Comparison of ENCODE assay signal across 8 mouse cellular contexts in the genomic region with DNA sequence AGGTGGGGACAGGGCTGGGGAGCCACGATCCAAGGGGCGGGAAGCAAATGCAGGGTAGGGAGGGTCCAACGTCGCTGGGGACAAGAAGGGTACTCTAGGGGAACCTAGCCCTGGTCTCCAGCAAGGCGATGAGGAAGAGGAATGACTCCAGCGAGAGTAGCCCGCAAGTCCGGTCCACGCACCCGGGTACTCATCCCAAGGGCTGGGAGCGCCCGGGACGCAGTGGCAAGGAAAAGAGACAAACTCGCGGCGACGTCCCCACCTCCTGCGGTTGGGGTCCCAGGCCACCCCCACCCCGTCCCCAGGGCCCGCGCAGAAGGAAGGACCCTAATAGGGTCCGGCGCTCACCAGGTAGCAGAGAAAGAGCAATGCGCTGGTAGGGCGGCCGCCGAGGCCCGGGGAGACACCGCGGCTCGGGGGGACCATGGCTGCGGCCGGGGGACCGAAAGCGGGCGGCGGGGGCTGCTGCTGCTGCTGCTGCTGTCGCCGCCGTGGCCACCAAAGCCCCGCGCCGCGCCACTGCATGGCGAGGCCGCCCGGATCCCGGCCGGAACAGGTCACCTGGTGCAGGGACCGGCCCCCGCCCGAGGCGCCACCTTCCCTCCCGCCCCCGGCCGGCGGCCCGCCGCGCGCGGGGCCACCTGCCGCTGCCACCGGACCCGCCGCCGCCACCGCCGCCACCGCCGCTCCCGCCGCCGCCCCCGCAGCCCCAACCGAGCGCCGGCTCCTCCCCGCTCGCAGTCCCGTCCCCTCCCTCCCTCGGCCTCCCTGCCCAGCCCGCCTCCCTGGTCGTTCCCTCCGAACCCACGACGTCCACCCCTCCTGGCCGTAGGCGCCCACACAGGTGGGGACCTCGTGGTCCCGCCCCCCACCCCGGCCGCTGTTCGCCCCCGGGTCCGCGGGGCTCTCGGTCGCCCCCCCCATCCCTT. TPM values are rescaled to one million over a fixed set of nuclear protein-coding genes. Genes with fewer than 3 reads are reported as not detected.
DNase-seq lines count a peak whose midpoint lies in the region; ATAC-seq lines count a peak whose summit lies in the region.

No protein-coding gene starts in this region.

- H3K27ac ChIP-seq in heart, embryonic 12.5 days (ENCODE audit: poor library complexity, severe bottlenecking): no peak overlapping the region
- no peak overlapping the region for H3K27ac ChIP-seq in embryonic facial prominence, embryonic 11.5 days (replicated peaks; ENCODE audit: low read depth, low read length)
- H3K27ac ChIP-seq in hindbrain, embryonic 11.5 days (ENCODE audit: low read depth, low read length): no peak overlapping the region
- H3K27ac ChIP-seq in liver, embryonic 13.5 days: no peak overlapping the region
- H3K27ac ChIP-seq in neural tube, embryonic 13.5 days (replicated peaks): peak overlapping the region; percentile 73

- ATAC-seq in heart, embryonic 12.5 days (ENCODE audit: insufficient number of reproducible peaks, low FRiP score): peak; percentile 45; the same call in 1 of the 2 replicates
- ATAC-seq in embryonic facial prominence, embryonic 11.5 days (replicated peaks; ENCODE audit: insufficient number of reproducible peaks, low FRiP score, low TSS enrichment, low read depth): no peak; the same call in 1 of the 2 replicates
- ATAC-seq in hindbrain, embryonic 11.5 days (ENCODE audit: low FRiP score): peak; percentile 34
- no peak for ATAC-seq in liver, embryonic 13.5 days (ENCODE audit: low read depth)
- peak; percentile 41 for ATAC-seq in neural tube, embryonic 13.5 days (ENCODE audit: low read depth)

- no peaks in the 10 kb centered on the region for H3K9me3 ChIP-seq in heart, embryonic 12.5 days (replicated peaks)
- no peaks in the 10 kb centered on the region for H3K9me3 ChIP-seq in embryonic facial prominence, embryonic 11.5 days (replicated peaks; ENCODE audit: control insufficient read depth, low read length)
- H3K9me3 ChIP-seq in hindbrain, embryonic 11.5 days (ENCODE audit: control insufficient read depth, low read length): no peaks in the 10 kb centered on the region
- no peaks in the 10 kb centered on the region for H3K9me3 ChIP-seq in liver, embryonic 13.5 days (replicated peaks)
- no peaks in the 10 kb centered on the region for H3K9me3 ChIP-seq in neural tube, embryonic 13.5 days

- WGBS in heart, embryonic 12.5 days: 1% methylated on average over 63 of the region's 99 CpGs
- under 1% methylated on average over 29 of the region's 99 CpGs for WGBS in embryonic facial prominence, embryonic 11.5 days
- 0% methylated on average over 19 of the region's 99 CpGs for WGBS in hindbrain, embryonic 11.5 days
- WGBS in liver, embryonic 13.5 days (ENCODE audit: insufficient replicate concordance): 1% methylated on average over 37 of the region's 99 CpGs
- WGBS in neural tube, embryonic 13.5 days: under 1% methylated on average over 71 of the region's 99 CpGs

- no peaks in the 10 kb centered on the region for H3K36me3 ChIP-seq in heart, embryonic 12.5 days
- no peaks in the 10 kb centered on the region for H3K36me3 ChIP-seq in embryonic facial prominence, embryonic 11.5 days (replicated peaks; ENCODE audit: control insufficient read depth, insufficient read depth, low read depth, low read length)
- H3K36me3 ChIP-seq in hindbrain, embryonic 11.5 days (ENCODE audit: control insufficient read depth, insufficient read depth, low read length): no peaks in the 10 kb centered on the region
- no peaks in the 10 kb centered on the region for H3K36me3 ChIP-seq in liver, embryonic 13.5 days
- no peaks in the 10 kb centered on the region for H3K36me3 ChIP-seq in neural tube, embryonic 13.5 days

- intact Hi-C loops in heart, postnatal 25 days (cut with DNase I): no loop called here

- DNase-seq in heart, postnatal 25 days (ENCODE audit: low spot score): no peak
- DNase-seq in adrenal gland, adult 2 months: peak; percentile 59
- peak; percentile 26 for DNase-seq in embryonic facial prominence, embryonic 11.5 days (ENCODE audit: low spot score)
- peak; percentile 59 for DNase-seq in hindbrain, embryonic 11.5 days (ENCODE audit: low spot score)
- no peak for DNase-seq in liver, embryonic 13.5 days
- DNase-seq in spleen, postnatal 14 days (ENCODE audit: low spot score in 2 of 2): no peak

- peaks cover 45% of the 10 kb centered on the region for H3K27me3 ChIP-seq in heart, embryonic 12.5 days (replicated peaks)
- H3K27me3 ChIP-seq in embryonic facial prominence, embryonic 11.5 days (ENCODE audit: control insufficient read depth, insufficient read depth, low read length): peaks cover 26% of the 10 kb centered on the region
- H3K27me3 ChIP-seq in hindbrain, embryonic 11.5 days (ENCODE audit: control insufficient read depth, insufficient read depth, low read length): peaks cover 11% of the 10 kb centered on the region; the same call in 1 of the 2 replicates
- peaks cover 69% of the 10 kb centered on the region for H3K27me3 ChIP-seq in liver, embryonic 13.5 days
- peaks cover 20% of the 10 kb centered on the region for H3K27me3 ChIP-seq in neural tube, embryonic 13.5 days

- H3K4me3 ChIP-seq in heart, embryonic 12.5 days: peak overlapping the region; percentile 84
- H3K4me3 ChIP-seq in embryonic facial prominence, embryonic 11.5 days (ENCODE audit: low read depth, low read length): peak overlapping the region; percentile 49
- H3K4me3 ChIP-seq in hindbrain, embryonic 11.5 days (ENCODE audit: low read depth, low read length): peak overlapping the region; percentile 63
- peak overlapping the region; percentile 54 for H3K4me3 ChIP-seq in liver, embryonic 13.5 days (replicated peaks)
- peak overlapping the region; percentile 66 for H3K4me3 ChIP-seq in neural tube, embryonic 13.5 days

- peak overlapping the region; percentile 83 for H3K9ac ChIP-seq in heart, embryonic 12.5 days
- H3K9ac ChIP-seq in embryonic facial prominence, embryonic 11.5 days (replicated peaks; ENCODE audit: low read length): peak overlapping the region; percentile 64
- peak overlapping the region; percentile 73 for H3K9ac ChIP-seq in hindbrain, embryonic 11.5 days (ENCODE audit: low read depth, low read length)
- no peak overlapping the region for H3K9ac ChIP-seq in liver, embryonic 13.5 days
- peak overlapping the region; percentile 89 for H3K9ac ChIP-seq in neural tube, embryonic 13.5 days

- H3K4me2 ChIP-seq in heart, embryonic 12.5 days: peak overlapping the region; percentile 100
- H3K4me2 ChIP-seq in embryonic facial prominence, embryonic 11.5 days (ENCODE audit: low read depth, low read length): peak overlapping the region; percentile 99
- peak overlapping the region; percentile 92 for H3K4me2 ChIP-seq in hindbrain, embryonic 11.5 days (replicated peaks; ENCODE audit: low read depth, low read length)
- H3K4me2 ChIP-seq in liver, embryonic 13.5 days: peak overlapping the region; percentile 71
- peak overlapping the region; percentile 98 for H3K4me2 ChIP-seq in neural tube, embryonic 13.5 days

- H3K4me1 ChIP-seq in heart, embryonic 12.5 days (replicated peaks): peaks cover 18% of the 10 kb centered on the region
- H3K4me1 ChIP-seq in embryonic facial prominence, embryonic 11.5 days (ENCODE audit: control insufficient read depth, insufficient read depth, low read length): no peaks in the 10 kb centered on the region
- no peaks in the 10 kb centered on the region for H3K4me1 ChIP-seq in hindbrain, embryonic 11.5 days (replicated peaks; ENCODE audit: control insufficient read depth, insufficient read depth, low read length)
- H3K4me1 ChIP-seq in liver, embryonic 13.5 days (replicated peaks): peaks cover 9% of the 10 kb centered on the region
- H3K4me1 ChIP-seq in neural tube, embryonic 13.5 days (replicated peaks): peaks cover 47% of the 10 kb centered on the region

RNA-seq across cellular contexts. Expression of a gene that starts 0.7 kb away (rescaled TPM):
- polyA plus RNA-seq in heart, embryonic 12.5 days (2016; fragmentation: Nextera tagmentation; extraction: Ambion mirVana): 1.4 and 1.9 TPM in 2 replicates
- 1 to 10 TPM; 1.7 to 2.0 TPM for total RNA-seq in heart, postnatal 25 days (2021)
- 1 to 10 TPM in 1 of 2 experiments, under 1 TPM in 1; 0.95 to 2.0 TPM for total RNA-seq in adrenal gland, adult 2 months (2021)
- polyA plus RNA-seq in adrenal gland, adult 2 months (2012; rRNA removed): 0.89 and 0.97 TPM in 2 replicates
- 2.1 TPM in 2 replicates for polyA plus RNA-seq in embryonic facial prominence, embryonic 11.5 days (2014; fragmentation: Nextera tagmentation; extraction: Ambion mirVana)
- polyA plus RNA-seq in hindbrain, embryonic 11.5 days (2014; fragmentation: Nextera tagmentation; extraction: Ambion mirVana): 2.7 and 3.7 TPM in 2 replicates
- polyA plus RNA-seq in liver, embryonic 13.5 days (2015; fragmentation: Nextera tagmentation; extraction: Ambion mirVana): 0.05 and 0.15 TPM in 2 replicates
- 5.8 and 5.9 TPM in 2 replicates for polyA plus RNA-seq in neural tube, embryonic 13.5 days (2015; fragmentation: Nextera tagmentation; extraction: Ambion mirVana)

RNA-seq across cellular contexts. Expression of a gene that starts 53.8 kb away (rescaled TPM):
- polyA plus RNA-seq in heart, embryonic 12.5 days (2016; fragmentation: Nextera tagmentation; extraction: Ambion mirVana): 141 and 153 TPM in 2 replicates
- 100 to 1,000 TPM in 1 of 2 experiments, 10 to 100 TPM in 1; 97.7 to 102 TPM for total RNA-seq in heart, postnatal 25 days (2021)
- total RNA-seq in adrenal gland, adult 2 months (2021): 10 to 100 TPM; 50.0 to 68.7 TPM
- polyA plus RNA-seq in adrenal gland, adult 2 months (2012; rRNA removed): 53.3 and 66.0 TPM in 2 replicates
- polyA plus RNA-seq in embryonic facial prominence, embryonic 11.5 days (2014; fragmentation: Nextera tagmentation; extraction: Ambion mirVana): 55.3 and 57.9 TPM in 2 replicates
- polyA plus RNA-seq in hindbrain, embryonic 11.5 days (2014; fragmentation: Nextera tagmentation; extraction: Ambion mirVana): 66.3 and 69.2 TPM in 2 replicates
- polyA plus RNA-seq in liver, embryonic 13.5 days (2015; fragmentation: Nextera tagmentation; extraction: Ambion mirVana): 42.8 and 47.9 TPM in 2 replicates
- 81.1 and 85.5 TPM in 2 replicates for polyA plus RNA-seq in neural tube, embryonic 13.5 days (2015; fragmentation: Nextera tagmentation; extraction: Ambion mirVana)

Comparison
In these comparisons a context has a peak if more than half of its experiments do, and no peak if none do; other contexts are left out.
1. ATAC-seq: peak in heart, embryonic 12.5 days (single experiment), hindbrain, embryonic 11.5 days (single experiment) and neural tube, embryonic 13.5 days (single experiment); none in embryonic facial prominence, embryonic 11.5 days (single experiment) and liver, embryonic 13.5 days (single experiment).
2. DNase-seq: peak in adrenal gland, adult 2 months (single experiment), embryonic facial prominence, embryonic 11.5 days (single experiment) and hindbrain, embryonic 11.5 days (single experiment); none in heart, postnatal 25 days (single experiment), liver, embryonic 13.5 days (single experiment) and spleen, postnatal 14 days (0 of 2).
3. Peak in every context shown above with its lines, with median percentiles within 50 percentile points of each other: H3K4me2 ChIP-seq and H3K4me3 ChIP-seq.